Mouse (Mus musculus) cerebellum, adult 2 months (tissue): ENCODE measurements around the gene Lasp1.

Experiments
- CTCF ChIP-seq: fragments of 200-500 bp; IDR thresholded peaks from 2 replicates; pipeline ENCODE4 v1.5.1; 2011; ENCODE audit warnings: low read depth, mild to moderate bottlenecking, control low read depth, low read length, moderate library complexity, borderline replicate concordance; ENCODE audit not compliant: insufficient read depth
- POLR2A ChIP-seq: fragments of 200-500 bp; IDR thresholded peaks from 2 replicates; pipeline ENCODE4 v1.6.1; 2011; ENCODE audit warnings: low read length, control low read depth, borderline replicate concordance; ENCODE audit not compliant: insufficient read depth

DNA sequence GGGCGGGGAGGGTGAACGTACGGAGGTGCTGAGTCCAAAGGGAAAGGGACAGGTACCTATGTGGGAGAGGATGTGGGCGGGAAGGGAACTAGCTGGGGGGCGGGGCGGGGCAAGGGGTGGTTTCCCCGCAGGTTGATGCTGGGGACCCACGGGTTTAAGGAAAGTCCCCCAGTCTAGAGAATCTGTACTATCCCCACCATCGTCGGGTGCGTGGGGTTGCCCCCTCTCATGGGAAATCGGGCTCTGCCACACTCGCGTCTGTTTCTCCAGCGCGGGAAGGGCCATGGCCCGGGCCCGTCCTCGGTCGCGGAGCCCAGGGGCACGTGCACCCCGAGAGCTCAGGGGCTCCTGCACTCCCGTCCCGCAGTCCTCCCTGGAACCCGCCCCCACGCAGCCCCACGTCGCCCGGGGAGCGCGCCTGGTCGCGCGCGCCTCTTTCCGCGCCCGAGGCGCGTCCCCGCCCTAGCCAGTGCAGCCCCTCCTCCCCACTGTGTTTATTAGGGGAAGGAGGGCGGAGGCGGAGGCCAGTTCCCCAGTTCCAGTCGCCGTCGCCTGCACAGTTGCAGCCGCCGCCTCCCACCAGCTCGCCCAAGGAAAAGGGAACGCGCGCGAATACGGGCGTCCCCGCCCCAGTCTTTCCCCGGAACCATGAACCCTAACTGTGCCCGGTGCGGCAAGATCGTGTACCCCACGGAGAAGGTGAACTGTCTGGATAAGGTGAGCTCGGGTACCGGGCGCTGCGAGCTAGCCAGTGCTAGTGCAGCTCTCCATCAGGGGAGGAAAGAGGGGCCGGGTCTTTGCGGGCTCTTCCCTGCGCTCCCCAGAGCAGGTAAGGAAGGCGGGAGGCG, 570 bp downstream of the Lasp1 start:
- no peak for TF ChIP-seq CTCF
- peak; percentile 86; the same call in 1 of the 2 replicates for TF ChIP-seq POLR2A
